Mouse (Mus musculus): ENCODE results near the gene Zfp169.
"Not testable (repeated sequence)": the region's sequence is repeated elsewhere in the genome, so short reads cannot be mapped to it uniquely, and the experiment has no call there.

Gene Zfp169

GRCm38 (mm10) chr13:48513003-48513929 is at the start of gene Zfp169, which contains the start of gene A830005F24Rik:
TSS of gene Zfp169 (minus strand) at chr13:48513451.
TSS of gene A830005F24Rik (plus strand) at chr13:48513570.
- DNase-seq, result peak; percentile 82

GRCm38 (mm10) chr13:48562336-48562735 is 49.1 kb upstream of the Zfp169 start:
- no peak for DNase-seq

- DNase-seq, result no peak
Measured at GRCm38 (mm10) chr13:48561481-48561880, 48.2 kb upstream of the Zfp169 start.

GRCm38 (mm10) chr13:48555976-48556375 is 42.7 kb upstream of the Zfp169 start:
- no peak for DNase-seq

GRCm38 (mm10) chr13:48554552-48554951 is 41.3 kb upstream of the Zfp169 start:
- no peak for DNase-seq

GRCm38 (mm10) chr13:48553511-48553910 is 40.3 kb upstream of the Zfp169 start:
- DNase-seq, result no peak

GRCm38 (mm10) chr13:48552181-48553090 is 39.2 kb upstream of the Zfp169 start:
- DNase-seq, result peak; percentile 59

GRCm38 (mm10) chr13:48548296-48548695 is 35.0 kb upstream of the Zfp169 start:
- DNase-seq, result no peak

- DNase-seq, result no peak
Measured at GRCm38 (mm10) chr13:48547623-48548022, 34.4 kb upstream of the Zfp169 start.

GRCm38 (mm10) chr13:48546330-48546917 is 33.2 kb upstream of the Zfp169 start:
- DNase-seq, result peak; percentile 100

GRCm38 (mm10) chr13:48545476-48546281 is 32.4 kb upstream of the Zfp169 start:
- DNase-seq, result peak; percentile 99

GRCm38 (mm10) chr13:48544867-48545266 is 31.6 kb upstream of the Zfp169 start:
- DNase-seq, result no peak

GRCm38 (mm10) chr13:48544391-48544790 is 31.1 kb upstream of the Zfp169 start:
- no peak for DNase-seq

- DNase-seq, result no peak
Measured at GRCm38 (mm10) chr13:48540488-48540887, 27.2 kb upstream of the Zfp169 start.

- no peak for DNase-seq
Measured at GRCm38 (mm10) chr13:48533441-48533840, 20.2 kb upstream of the Zfp169 start.

- DNase-seq, result no peak
Measured at GRCm38 (mm10) chr13:48531448-48531847, 18.2 kb upstream of the Zfp169 start.

GRCm38 (mm10) chr13:48530685-48531084 is 17.4 kb upstream of the Zfp169 start:
- no peak for DNase-seq

GRCm38 (mm10) chr13:48529028-48529427 is 15.8 kb upstream of the Zfp169 start:
- no peak for DNase-seq

GRCm38 (mm10) chr13:48528123-48528871 is 15.0 kb upstream of the Zfp169 start:
- peak; percentile 44 for DNase-seq

- no peak for DNase-seq
Measured at GRCm38 (mm10) chr13:48525745-48526144, 12.5 kb upstream of the Zfp169 start.

- not testable (repeated sequence) for DNase-seq
Measured at GRCm38 (mm10) chr13:48519122-48519521, 5.9 kb upstream of the Zfp169 start.

All from liver (tissue).